Mouse (Mus musculus) liver, postnatal 0 days (tissue): ENCODE results near the gene Rexo1.

Source experiments
- CTCF ChIP-seq: sonication (generic); IDR thresholded peaks from 2 replicates; pipeline ENCODE4 v1.5.1; 2016; ENCODE audit warnings: antibody characterized with exemption, low read depth
- EP300 ChIP-seq: IDR thresholded peaks from 2 replicates; pipeline ENCODE4 v1.6.1; 2016; ENCODE audit warnings: antibody characterized with exemption, low read depth, mild to moderate bottlenecking

GRCm38 (mm10) chr10:80548428-80549006, 12.8 kb downstream of the Rexo1 start:
- TF ChIP-seq CTCF (peak; percentile 92), EP300 (no peak)
